Mouse (Mus musculus) kidney, embryonic 15.5 days (tissue): ENCODE results near the gene Nmnat3. TPM values are rescaled to one million over a fixed set of nuclear protein-coding genes. Genes with fewer than 3 reads are reported as not detected.

ENCODE experiments used
- polyA plus RNA-seq: library from polyadenylated mRNA; unstranded; fragments of >200 nt; fragmentation: Nextera tagmentation; extraction: Ambion mirVana; gene quantifications from 2 replicates; pipeline ENCODE4 v1.2.1, GENCODE M21; 2015

The Nmnat3 gene
- polyA plus RNA-seq, 1 experiment from 2014 or later, result 10.4 TPM

Other genes starting within 250 kb of the Nmnat3 start
- 117 and 118 TPM in 2 replicates for gene Rbp1, start 135.5 kb downstream of the Nmnat3 start, polyA plus RNA-seq
- 0.95 and 0.97 TPM in 2 replicates for gene Rbp2, start 198.7 kb downstream of the Nmnat3 start, polyA plus RNA-seq